Mouse (Mus musculus) mouse trophoblast stem cell (cell line): ENCODE results near the gene Svs2.
"Not testable (repeated sequence)": the region's sequence is repeated elsewhere in the genome, so short reads cannot be mapped to it uniquely, and the experiment has no call there.

Experiments used
- in situ Hi-C, 2 experiments: fragments of 300-500 bp; cut with MseI, MboI; formaldehyde crosslinking; loops; 2 replicates in 1 of 2; 3 replicates in 1 of 2; pipeline ENCODE4 v1.15.1; 2025

Svs2 gene

GRCm38 (mm10) chr2:164238366-164238765 is at the start of gene Svs2:
Gene Svs2, minus strand, starts transcription at chr2:164238466.
- in situ Hi-C loops, result no loop called here

GRCm38 (mm10) chr2:164278359-164278758 is 40.1 kb upstream of the Svs2 start, which contains the start of gene Svs4:
Gene Svs4, minus strand, starts transcription at chr2:164278459.
- in situ Hi-C loops, result no loop called here

- in situ Hi-C loops, result not testable (repeated sequence)
Measured at GRCm38 (mm10) chr2:164256540-164256939, 18.3 kb upstream of the Svs2 start, which contains the start of gene Svs3b. Gene Svs3b, minus strand, starts transcription at chr2:164256640.

- in situ Hi-C loops, result no loop called here
Measured at GRCm38 (mm10) chr2:164232671-164233070, 5.6 kb downstream of the Svs2 start.

- in situ Hi-C loops, result no loop called here
Measured at GRCm38 (mm10) chr2:164228361-164229070, 9.8 kb downstream of the Svs2 start.

GRCm38 (mm10) chr2:164221522-164221921 is 16.7 kb downstream of the Svs2 start, which contains the start of gene Wfdc15b:
Gene Wfdc15b, minus strand, starts transcription at chr2:164221660.
- in situ Hi-C loops, result no loop called here

- in situ Hi-C loops, result no loop called here
Measured at GRCm38 (mm10) chr2:164219295-164219694, 19.0 kb downstream of the Svs2 start.

- in situ Hi-C loops, result no loop called here
Measured at GRCm38 (mm10) chr2:164212711-164213110, 25.6 kb downstream of the Svs2 start.

- in situ Hi-C loops, result no loop called here
Measured at GRCm38 (mm10) chr2:164210892-164211291, 27.4 kb downstream of the Svs2 start.

GRCm38 (mm10) chr2:164206676-164207075 is 31.6 kb downstream of the Svs2 start:
- in situ Hi-C loops, result no loop called here

- in situ Hi-C loops, result not testable (repeated sequence)
Measured at GRCm38 (mm10) chr2:164206011-164206410, 32.3 kb downstream of the Svs2 start.

- in situ Hi-C loops, result no loop called here
Measured at GRCm38 (mm10) chr2:164199626-164200327, 38.5 kb downstream of the Svs2 start, which contains the start of gene Wfdc15a. Gene Wfdc15a, minus strand, starts transcription at chr2:164200130.

- in situ Hi-C loops, result no loop called here
Measured at GRCm38 (mm10) chr2:164196700-164196990, 41.6 kb downstream of the Svs2 start.

- in situ Hi-C loops, result no loop called here
Measured at GRCm38 (mm10) chr2:164195971-164196699, 42.1 kb downstream of the Svs2 start.

- in situ Hi-C loops, result no loop called here
Measured at GRCm38 (mm10) chr2:164194959-164195630, 43.2 kb downstream of the Svs2 start.

- in situ Hi-C loops, result no loop called here
Measured at GRCm38 (mm10) chr2:164192279-164192678, 46.0 kb downstream of the Svs2 start.

- in situ Hi-C loops, result no loop called here
Measured at GRCm38 (mm10) chr2:164190576-164190975, 47.7 kb downstream of the Svs2 start, which contains the start of gene Wfdc12. Gene Wfdc12, minus strand, starts transcription at chr2:164190608.

GRCm38 (mm10) chr2:164188722-164189121 is 49.5 kb downstream of the Svs2 start:
- in situ Hi-C loops, result no loop called here
